Mouse (Mus musculus) testis, adult 2 months (tissue): Measurements from ENCODE around the gene Hoxb1. TPM values are rescaled to one million over a fixed set of nuclear protein-coding genes. Genes with fewer than 3 reads are reported as not detected.

Experiments
- H3K27ac ChIP-seq: fragments of 200-500 bp; 2 replicates; pipeline ENCODE4 v1.5.1; 2012; ENCODE audit warnings: low read depth, low read length; ENCODE audit not compliant: control insufficient read depth, insufficient read depth
- H3K27me3 ChIP-seq: fragments of 200-500 bp; 2 replicates; pipeline ENCODE4 v1.6.1; 2012; ENCODE audit warnings: mild to moderate bottlenecking, low read length, moderate library complexity; ENCODE audit not compliant: control insufficient read depth, insufficient read depth
- H3K36me3 ChIP-seq: fragments of 200-500 bp; 2 replicates; pipeline ENCODE4 v1.6.1; 2012; ENCODE audit warnings: mild to moderate bottlenecking, low read length; ENCODE audit not compliant: control insufficient read depth, insufficient read depth
- H3K4me1 ChIP-seq: fragments of 200-500 bp; 2 replicates; pipeline ENCODE4 v1.6.1; 2012; ENCODE audit warnings: low read length; ENCODE audit not compliant: control insufficient read depth, insufficient read depth
- H3K4me3 ChIP-seq: fragments of 200-500 bp; 2 replicates; pipeline ENCODE4 v1.5.1; 2012; ENCODE audit warnings: low read depth, mild to moderate bottlenecking, low read length, moderate library complexity, mixed read lengths; ENCODE audit not compliant: control insufficient read depth
- CTCF ChIP-seq: fragments of 200-500 bp; IDR thresholded peaks from 2 replicates; pipeline ENCODE4 v1.5.1; 2012; ENCODE audit warnings: low read depth, mild to moderate bottlenecking, inconsistent platforms, low read length, moderate library complexity; ENCODE audit not compliant: control insufficient read depth, insufficient read depth, insufficient replicate concordance
- POLR2A ChIP-seq: fragments of 200-500 bp; IDR thresholded peaks from 2 replicates; pipeline ENCODE4 v1.6.1; 2012; ENCODE audit warnings: low read depth, mild to moderate bottlenecking, inconsistent platforms, low read length, moderate library complexity; ENCODE audit not compliant: control insufficient read depth
- polyA plus RNA-seq: library from polyadenylated mRNA; depleted of rRNA; stranded (reverse); fragments of >200 nt; gene quantifications from 2 replicates; pipeline ENCODE4 v1.2.3, GENCODE M21; 2012; rRNA removed

Hoxb1 gene
- polyA plus RNA-seq, 1 experiment: not detected

- H3K27ac ChIP-seq: no peak overlapping the region
- no peak overlapping the region for H3K4me3 ChIP-seq
- H3K27me3 ChIP-seq: no peaks in the 10 kb centered on the region
These were observed 41.9 kb downstream of the Hoxb1 start for GRCm38 (mm10) chr11:96407191-96408072.

DNA sequence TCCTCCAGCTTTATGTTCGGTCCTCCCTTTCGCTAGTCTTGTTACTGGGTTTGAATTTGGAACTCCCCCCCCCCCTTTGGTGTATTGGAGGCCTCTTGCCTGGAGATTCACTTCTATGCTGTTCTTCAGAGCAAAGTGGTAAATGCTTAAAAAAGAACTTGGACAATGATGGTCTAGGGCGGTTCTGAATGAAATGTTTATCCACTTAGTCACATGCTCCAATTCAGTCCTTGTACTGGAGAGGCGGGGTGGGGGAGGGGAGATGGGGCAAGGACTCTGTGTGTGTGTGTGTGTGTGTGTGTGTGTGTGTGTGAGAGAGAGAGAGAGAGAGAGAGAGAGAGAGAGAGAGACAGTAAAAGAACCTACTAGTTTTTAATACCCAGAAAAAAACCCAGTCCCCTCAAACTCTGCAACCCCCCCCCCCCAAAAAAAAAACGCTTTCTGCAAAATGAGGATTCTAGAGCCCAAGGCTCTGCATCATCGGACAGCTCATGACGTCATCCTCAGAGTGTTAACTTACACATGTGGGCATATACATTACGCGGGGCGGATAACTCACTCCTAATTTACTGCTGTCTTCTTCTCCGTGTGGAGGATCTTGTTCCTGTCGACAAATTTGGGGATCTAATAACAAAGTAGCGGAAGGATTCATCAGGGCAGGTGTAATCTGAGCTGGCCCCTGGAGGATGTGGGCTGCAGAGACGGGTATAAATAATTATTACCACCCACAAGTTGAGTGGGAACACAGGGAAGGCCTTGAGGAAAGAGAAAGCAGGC is 42.9 kb downstream of the Hoxb1 start:
- no peaks in the 10 kb centered on the region for H3K36me3 ChIP-seq
- H3K27ac ChIP-seq: no peak overlapping the region
- TF ChIP-seq CTCF: no peak
- TF ChIP-seq POLR2A: no peak
- no peak overlapping the region for H3K4me3 ChIP-seq
- peaks cover 5% of the 10 kb centered on the region; the same call in 1 of the 2 replicates for H3K4me1 ChIP-seq
- no peaks in the 10 kb centered on the region for H3K27me3 ChIP-seq

More at GRCm38 (mm10) chr11:96407191-96408072, 41.9 kb downstream of the Hoxb1 start:
- TF ChIP-seq POLR2A (no peak), CTCF (peak; percentile 30; the same call in 1 of the 2 replicates)
- Histone ChIP-seq H3K4me1 (peaks cover 5% of the 10 kb centered on the region; the same call in 1 of the 2 replicates), H3K36me3 (no peaks in the 10 kb centered on the region)

DNA sequence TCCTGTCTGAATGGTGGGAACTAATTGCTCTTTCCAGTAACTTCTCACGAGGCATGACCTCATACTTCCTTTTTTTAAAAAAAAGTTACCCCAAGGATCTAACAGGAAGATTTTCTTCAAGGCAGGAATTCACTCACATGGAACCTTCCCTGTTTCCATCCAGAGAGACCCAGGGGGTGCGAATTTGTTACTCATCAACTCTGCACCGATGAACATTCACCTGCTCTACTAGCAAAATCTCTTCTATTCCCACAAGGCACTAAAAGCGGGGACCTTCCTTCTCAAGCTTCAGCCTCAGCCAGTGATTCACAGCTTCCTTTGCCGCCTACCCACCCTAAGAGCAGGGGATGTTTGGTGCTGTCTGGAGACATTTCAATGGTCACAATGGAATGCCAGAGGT is 45.5 kb downstream of the Hoxb1 start:
- no peak overlapping the region for H3K4me3 ChIP-seq
- H3K27me3 ChIP-seq: no peaks in the 10 kb centered on the region
- H3K36me3 ChIP-seq: no peaks in the 10 kb centered on the region
- peaks cover 5% of the 10 kb centered on the region; the same call in 1 of the 2 replicates for H3K4me1 ChIP-seq
- TF ChIP-seq CTCF (no peak), POLR2A (no peak)
- no peak overlapping the region for H3K27ac ChIP-seq

- H3K27me3 ChIP-seq: no peaks in the 10 kb centered on the region
- peaks cover 5% of the 10 kb centered on the region; the same call in 1 of the 2 replicates for H3K4me1 ChIP-seq
- no peak overlapping the region for H3K4me3 ChIP-seq
- no peak overlapping the region for H3K27ac ChIP-seq
- H3K36me3 ChIP-seq: no peaks in the 10 kb centered on the region
- TF ChIP-seq POLR2A (no peak), CTCF (peak; percentile 75; the same call in 1 of the 2 replicates)
These were observed 46.4 kb downstream of the Hoxb1 start for GRCm38 (mm10) chr11:96411934-96412333.

DNA sequence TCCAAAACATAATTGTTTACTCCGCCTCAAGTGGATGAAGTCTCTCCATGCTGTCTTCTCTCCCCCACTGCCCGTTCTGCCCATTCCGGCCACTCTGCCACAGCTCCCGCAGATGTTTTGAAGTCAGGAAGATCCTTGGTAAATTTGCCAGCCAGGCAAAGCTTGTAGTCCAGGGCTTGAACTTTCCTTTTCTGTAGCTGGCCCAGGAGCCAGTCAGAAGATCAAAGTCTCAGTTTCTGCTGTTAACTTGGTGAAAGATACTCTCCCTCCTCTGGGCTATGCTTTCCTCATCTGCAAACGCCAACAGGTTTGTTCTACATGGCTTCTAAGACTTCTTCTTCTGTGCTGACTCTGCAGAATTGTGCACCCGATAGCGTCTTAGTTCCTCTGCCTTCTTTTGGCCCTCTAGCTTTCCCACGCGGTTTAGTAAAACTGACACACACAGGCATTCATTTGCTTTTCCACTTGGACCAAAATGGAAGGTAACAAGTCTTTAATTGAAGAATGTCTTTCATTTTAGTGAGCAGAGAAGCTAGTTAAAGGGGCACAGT is 47.5 kb downstream of the Hoxb1 start:
- no peak for TF ChIP-seq POLR2A
- TF ChIP-seq CTCF: no peak
- H3K27ac ChIP-seq: no peak overlapping the region
- H3K4me3 ChIP-seq: no peak overlapping the region
- no peaks in the 10 kb centered on the region for H3K27me3 ChIP-seq
- peaks cover 1% of the 10 kb centered on the region; the same call in 1 of the 2 replicates for H3K4me1 ChIP-seq
- H3K36me3 ChIP-seq: no peaks in the 10 kb centered on the region

GRCm38 (mm10) chr11:96413527-96413926 is 48.0 kb downstream of the Hoxb1 start:
- H3K27ac ChIP-seq: no peak overlapping the region
- H3K4me1 ChIP-seq: no peaks in the 10 kb centered on the region
- TF ChIP-seq CTCF (no peak), POLR2A (no peak)
- H3K4me3 ChIP-seq: no peak overlapping the region
- no peaks in the 10 kb centered on the region for H3K36me3 ChIP-seq
- H3K27me3 ChIP-seq: no peaks in the 10 kb centered on the region

DNA sequence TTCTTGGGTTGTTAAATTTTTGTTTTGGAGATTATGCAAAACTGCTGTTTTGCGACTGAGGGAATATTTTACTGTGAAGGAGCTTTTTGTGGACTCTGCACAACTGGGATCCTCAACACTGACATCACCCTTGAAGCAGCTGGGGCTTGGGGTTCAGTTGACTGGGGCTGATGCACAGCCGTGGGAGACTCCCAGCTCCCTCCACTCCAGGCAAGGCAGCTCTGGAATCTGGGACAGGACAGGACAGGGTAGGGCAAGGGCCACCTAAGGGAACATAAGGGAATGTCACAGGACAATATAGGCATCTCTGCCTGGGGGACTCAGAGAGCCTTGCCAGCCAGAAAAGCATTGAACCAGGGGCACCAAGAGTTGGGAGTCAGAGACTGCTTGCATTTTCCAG is 48.5 kb downstream of the Hoxb1 start:
- H3K4me3 ChIP-seq: no peak overlapping the region
- TF ChIP-seq POLR2A: no peak
- H3K4me1 ChIP-seq: no peaks in the 10 kb centered on the region
- no peaks in the 10 kb centered on the region for H3K27me3 ChIP-seq
- no peak overlapping the region for H3K27ac ChIP-seq
- H3K36me3 ChIP-seq: no peaks in the 10 kb centered on the region

Other genes starting within 250 kb of the Hoxb1 start
- gene Ttll6, start 232.0 kb upstream of the Hoxb1 start, polyA plus RNA-seq: 90.4 and 94.5 TPM in 2 replicates
- 0.04 TPM in 2 replicates for gene Hoxb13, start 171.4 kb upstream of the Hoxb1 start, polyA plus RNA-seq
- 0.36 and 1.0 TPM in 2 replicates for gene Hoxb9, start 94.3 kb upstream of the Hoxb1 start, polyA plus RNA-seq
- gene Hoxb8, start 83.8 kb upstream of the Hoxb1 start, polyA plus RNA-seq: 0.11 and 6.9 TPM in 2 replicates
- 1.6 TPM in 1 of 2 replicates, not detected in the other for gene Hoxb7, start 79.1 kb upstream of the Hoxb1 start, polyA plus RNA-seq
- gene Hoxb6, start 73.3 kb upstream of the Hoxb1 start, polyA plus RNA-seq: 0.15 and 3.4 TPM in 2 replicates
- 0.14 and 0.67 TPM in 2 replicates for gene Hoxb5, start 62.4 kb upstream of the Hoxb1 start, polyA plus RNA-seq
- gene Hoxb4, start 47.5 kb upstream of the Hoxb1 start, polyA plus RNA-seq: 0.07 and 1.3 TPM in 2 replicates
- 5.6 and 6.7 TPM in 2 replicates for gene Hoxb3, start 42.4 kb upstream of the Hoxb1 start, polyA plus RNA-seq
- 0.20 and 1.2 TPM in 2 replicates for gene Hoxb2, start 15.2 kb upstream of the Hoxb1 start, polyA plus RNA-seq
- 1.5 and 2.3 TPM in 2 replicates for gene Skap1, start 98.8 kb downstream of the Hoxb1 start, polyA plus RNA-seq